Mouse (Mus musculus) 416B (cell line): ENCODE measurements at regions not wholly inside any gene's neighbourhood (a gene's known extent, or its start where the extent isn't known, plus 50 kb on each side); places are given as distances from the start of the nearest gene placed in this dataset.

Source experiments
- DNase-seq: peaks from one replicate; pipeline ENCODE4 v3.0.0; 2011; ENCODE audit warnings: low read depth

DNA sequence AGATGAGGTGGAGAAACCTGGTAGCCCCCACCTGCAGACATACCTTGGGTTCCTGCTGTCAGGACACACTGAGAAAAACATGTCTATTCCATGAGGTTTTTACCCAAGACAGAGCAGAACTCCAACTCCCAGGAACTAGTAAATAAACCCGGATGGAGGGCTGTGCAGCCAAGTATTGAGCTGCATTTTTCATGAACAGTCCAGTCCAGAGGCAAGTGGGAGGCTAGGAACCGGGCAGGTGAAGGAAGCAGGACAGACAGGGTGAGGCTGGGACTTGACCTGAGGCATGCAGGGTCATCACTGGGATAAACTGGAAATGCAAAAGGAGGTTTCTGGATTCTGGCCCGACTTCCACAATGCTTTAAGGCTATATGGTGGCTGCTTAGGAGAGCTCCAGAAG, 114.8 kb upstream of the Lrig1 start:
- no peak for DNase-seq

DNA sequence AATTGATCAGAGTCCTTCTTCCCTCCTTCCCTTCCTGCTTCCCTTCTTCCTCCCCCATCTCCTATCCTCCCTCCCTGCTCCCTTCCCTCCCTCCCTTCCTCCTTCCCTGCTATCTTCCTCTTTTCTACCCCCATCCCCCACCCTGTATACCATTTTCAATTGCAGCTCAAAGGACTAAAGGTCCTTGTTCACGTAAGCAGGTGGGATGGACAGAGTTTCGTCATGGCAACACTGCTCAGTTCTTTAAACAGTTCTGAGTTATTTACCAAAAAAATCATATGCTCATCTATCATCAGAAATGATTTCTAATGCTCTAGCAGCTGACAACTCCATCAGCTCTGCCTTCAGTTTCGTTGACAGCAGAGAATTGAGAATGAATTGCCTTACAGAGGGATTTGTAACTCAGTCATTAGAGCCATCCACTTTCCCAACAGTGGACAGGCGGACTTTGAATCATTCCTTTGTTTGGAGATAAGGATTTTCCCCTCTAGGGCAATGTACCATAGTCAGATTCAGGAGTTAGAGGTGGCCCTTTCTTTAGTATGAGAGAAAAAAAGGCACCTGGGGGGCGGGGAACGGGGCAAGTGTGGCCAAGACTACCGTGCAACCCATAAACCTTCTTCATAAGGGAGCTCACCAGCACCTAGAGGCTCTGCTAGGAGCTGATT, 113.7 kb upstream of the Lrig1 start:
- no peak for DNase-seq

DNA sequence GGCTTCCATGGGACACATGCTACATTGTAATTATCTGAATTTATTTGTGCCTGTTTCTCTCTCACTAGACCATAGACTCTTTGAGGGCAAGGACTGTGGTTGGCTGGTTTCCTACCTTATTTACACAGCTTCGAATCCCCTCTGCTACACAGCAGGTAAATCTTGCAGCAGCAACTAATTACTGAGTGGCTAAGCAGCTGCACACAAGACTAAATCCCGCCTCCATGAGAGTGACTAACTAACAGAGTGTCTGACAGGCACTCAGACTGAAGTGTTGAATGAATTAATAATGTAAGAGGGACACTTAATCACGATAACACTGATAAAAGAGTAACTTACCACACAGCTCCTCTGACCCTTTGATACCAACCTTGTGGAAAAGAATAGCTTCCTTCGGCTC, 111.9 kb upstream of the Lrig1 start:
- DNase-seq = no peak

DNA sequence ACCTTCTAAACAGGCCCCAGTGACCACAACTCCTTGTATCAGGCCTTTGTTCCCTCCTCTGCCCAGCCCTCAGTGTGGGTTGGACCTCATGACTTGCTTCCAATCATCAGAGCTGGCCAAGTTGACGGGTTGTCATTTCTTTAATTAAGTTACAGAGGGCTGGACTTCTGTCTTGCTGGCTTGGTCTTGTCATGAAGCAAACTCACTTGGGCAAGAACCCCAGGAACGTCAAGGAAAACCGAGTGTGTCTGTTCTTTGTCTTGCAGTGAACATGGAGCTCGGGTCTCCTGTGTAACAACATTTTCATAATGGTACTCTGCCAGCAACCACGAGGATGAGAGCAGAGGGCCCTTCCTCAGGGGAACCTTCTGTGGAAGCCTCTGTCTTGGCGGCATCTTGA, 107.3 kb upstream of the Lrig1 start:
- no peak for DNase-seq

DNA sequence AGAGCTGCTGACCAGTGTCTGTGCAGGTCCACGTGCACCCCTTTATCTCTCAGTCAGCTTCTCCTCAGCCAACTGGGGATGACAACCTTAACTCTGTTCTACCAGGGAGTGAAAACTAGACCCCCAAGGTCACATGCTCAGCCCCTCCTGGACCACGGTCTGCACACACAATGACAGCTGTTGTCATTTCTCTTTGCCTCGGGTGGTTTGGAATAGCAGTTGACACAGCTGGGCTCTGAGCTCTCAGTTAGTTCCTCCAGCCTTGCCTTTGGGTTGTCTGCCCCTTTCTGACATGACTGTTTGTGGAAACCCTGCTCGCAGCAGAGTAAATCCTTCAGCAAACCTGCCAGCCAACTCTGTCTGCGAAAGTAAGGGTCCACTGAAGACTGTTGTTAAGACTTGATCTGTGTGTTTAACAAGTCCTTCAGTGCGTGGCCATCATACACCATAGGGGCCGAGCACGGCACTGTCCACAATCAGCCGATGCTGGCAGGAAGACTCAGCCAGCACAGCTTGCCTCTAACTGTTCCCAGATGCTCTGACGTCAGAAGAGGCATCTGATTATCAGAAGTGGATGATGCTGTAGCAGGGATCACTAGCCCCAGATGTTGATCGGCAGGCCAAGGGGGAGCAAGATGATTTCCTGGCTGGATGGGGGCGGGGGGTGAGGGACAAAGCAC, 106.7 kb upstream of the Lrig1 start:
- DNase-seq = no peak

DNA sequence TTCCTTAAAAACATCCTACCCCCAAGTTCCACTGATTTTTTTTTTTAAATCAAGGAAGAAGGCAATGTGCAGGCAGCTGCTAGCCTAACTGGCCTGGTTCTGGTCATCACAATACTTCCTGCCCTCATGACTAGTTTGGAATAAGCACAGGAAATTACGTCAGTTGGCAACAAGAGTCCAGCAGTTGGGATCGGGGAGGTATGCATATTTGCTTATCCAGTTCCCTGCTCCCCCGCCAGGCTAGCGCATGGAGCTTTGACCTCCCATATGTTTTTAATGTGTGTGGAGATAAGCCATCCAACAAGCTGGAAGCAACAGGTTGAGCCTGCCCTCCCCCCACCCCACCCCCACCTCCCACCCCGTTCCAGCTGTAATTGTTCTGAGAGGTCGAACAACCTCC, 105.7 kb upstream of the Lrig1 start:
- DNase-seq = no peak

DNA sequence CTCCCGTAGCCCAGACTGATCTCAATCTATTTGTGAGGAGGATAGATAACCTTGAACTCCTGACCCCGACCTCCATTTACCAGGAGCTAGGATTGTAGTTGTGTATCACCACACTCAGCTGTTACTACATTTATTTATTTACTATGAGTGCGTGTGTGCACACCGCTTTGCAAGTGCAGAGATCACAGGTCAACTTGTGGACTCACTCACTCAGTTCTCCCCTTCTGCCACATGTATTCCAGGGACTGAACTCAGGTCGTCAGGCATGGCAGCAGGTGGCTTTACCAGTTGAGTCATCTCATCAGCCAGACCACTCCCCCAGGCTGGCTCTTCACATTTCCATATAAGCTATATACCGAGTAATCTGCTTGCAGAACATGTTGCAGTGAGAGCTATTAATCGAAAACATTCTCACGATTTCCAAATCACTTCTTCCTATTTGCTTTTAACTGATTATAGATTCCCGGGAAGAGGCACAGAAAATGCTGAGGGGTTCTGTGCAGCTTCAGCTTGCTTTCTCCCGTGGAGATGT, 104.4 kb upstream of the Lrig1 start:
- no peak for DNase-seq

DNA sequence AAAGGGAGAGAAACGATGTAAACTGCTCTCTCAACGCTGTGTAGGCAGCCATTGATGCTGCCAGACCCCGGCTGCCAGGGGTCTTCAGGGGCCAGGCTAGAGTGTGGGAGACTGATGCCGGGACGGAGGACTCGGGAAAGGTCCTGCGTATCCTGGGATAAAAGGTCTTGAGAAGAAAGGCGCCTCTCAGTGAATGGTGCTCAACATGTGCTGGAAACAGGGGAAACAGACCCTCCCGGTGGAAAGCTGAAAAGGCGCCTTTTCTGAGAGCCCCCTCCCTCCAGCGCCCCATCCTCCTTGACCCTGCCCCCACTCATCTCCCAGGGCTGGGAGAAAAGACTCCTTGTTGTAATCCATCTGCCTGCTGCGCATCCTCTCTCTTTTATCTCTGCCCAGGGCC, 101.1 kb upstream of the Lrig1 start:
- DNase-seq = no peak

DNA sequence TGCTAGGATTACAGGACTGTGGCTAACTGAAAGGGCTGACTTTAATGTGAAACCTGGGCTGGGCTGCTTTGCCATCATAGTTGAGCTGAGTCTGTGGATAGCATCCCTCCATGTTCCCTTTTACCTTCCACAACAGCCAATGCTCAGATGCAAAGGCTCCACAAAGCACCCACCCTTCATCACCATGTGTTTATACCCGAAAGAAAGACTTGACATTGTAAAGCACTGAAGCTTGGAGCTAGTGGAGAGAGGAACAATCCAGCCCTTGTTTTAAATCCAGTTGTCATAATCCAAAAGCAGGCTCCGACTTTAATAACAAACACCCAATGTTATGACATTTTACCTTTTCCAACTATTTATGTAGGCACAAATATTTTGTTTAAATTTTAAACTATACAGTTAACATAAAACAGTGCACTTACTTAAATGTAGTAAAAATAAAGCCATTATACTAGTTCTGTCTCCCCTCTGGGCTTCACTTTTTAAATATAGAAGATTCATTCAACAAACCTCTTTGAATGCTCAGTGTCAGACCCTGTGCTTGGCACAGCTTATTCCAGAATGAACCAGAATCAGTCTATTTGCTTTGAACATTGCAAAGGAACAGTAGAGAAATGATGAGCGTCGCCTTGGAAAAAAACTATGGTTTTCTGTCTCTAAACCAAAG, 98.7 kb upstream of the Lrig1 start:
- DNase-seq = no peak

DNA sequence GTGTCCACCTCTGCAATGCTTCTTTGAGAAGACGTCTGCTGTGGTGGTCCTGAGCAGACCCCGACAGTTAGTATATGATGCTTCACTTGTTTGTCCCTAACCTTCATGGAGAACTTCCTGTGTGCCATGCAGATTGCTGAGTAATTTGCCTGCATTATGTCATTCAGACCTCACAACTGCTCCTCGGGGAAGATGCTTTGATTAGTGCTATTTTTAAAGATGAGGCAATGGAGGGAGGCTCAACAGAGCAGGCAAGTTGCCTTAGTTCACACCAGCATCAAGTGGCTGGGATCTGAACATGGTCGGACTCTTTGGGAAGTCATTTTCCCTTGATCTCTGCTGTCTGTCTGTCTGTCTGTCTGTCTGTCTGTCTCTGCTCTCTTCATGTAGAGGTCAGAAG, 95.5 kb upstream of the Lrig1 start:
- DNase-seq = no peak

DNA sequence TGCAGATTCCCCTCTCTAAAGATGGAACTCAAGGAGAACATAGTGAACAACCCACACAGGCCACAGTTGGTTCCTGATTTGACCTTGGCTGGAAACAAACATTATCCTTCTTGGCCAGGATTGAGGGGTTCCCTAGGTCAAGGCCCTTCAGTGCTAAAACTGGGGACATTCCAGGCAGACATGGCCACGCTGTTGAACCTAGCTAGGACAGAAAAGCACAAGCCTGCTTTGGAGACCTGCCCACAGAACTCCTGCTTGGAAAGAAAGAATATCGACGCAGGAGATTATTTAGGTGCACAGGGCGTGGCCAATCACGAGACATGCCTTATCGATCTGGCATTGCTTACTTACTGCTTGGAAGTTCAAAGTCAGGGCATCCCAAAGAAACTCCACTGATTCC, 93.6 kb upstream of the Lrig1 start:
- DNase-seq = no peak

DNA sequence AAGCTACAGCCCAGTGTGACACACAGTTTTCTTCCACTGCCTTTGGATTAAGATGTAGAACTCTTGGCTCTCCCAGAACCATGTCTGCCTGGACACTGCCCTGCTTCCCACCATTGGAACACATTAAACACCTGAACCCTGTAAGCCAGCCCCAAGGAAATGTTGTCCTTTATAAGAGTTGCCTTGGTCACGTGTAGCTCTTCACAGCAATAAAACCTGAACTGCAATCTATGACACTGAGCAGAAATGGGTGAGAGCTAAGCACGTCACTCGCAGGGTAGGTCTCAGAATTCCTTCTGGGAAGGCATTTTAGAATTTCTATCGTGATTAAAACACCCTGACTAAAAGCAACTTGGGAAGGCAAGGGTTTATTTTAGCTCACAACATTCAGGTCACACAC, 92.4 kb upstream of the Lrig1 start:
- no peak for DNase-seq

DNA sequence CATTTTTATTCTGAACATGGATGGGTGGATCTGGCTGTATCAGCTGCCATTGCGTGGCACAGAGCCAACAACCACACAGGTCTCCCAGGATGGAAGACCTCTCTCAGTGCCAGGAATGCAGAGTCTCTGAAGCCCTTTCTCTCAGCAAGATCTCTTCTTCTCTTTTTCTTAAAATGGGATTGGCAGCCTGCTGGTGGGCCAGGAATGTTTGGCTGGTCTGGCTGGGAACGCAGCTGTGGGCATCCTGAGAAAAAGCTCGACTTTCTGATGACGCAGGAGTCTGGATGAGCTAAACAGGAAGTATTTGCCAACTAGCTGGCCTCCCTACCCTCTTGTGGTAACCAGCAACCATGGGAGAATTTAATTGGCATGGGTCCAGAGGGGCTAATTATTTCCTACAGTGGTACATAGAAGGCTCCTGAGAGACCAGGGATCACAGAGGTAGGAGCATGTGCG, 89.4 kb upstream of the Lrig1 start:
- peak; percentile 6 for DNase-seq

DNA sequence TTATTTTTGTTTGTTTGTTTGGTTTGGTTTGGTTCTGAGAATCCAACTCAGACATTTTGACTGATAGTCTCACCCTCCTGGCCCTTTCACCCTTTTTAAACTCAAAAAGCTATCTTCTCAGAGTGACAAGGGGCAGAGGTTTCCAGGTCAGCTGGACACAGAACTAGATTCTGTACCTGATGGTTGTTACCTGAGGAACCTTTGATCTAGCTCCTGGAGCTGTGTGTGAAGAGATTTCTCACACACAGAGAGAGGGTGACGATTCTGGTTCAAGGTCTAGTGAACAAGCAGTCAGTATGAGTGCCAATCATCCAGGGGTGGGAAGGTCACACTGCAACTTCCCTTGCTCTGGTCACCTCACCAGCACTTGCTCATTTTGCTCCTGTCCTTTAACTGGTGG, 83.5 kb upstream of the Lrig1 start:
- no peak for DNase-seq

DNA sequence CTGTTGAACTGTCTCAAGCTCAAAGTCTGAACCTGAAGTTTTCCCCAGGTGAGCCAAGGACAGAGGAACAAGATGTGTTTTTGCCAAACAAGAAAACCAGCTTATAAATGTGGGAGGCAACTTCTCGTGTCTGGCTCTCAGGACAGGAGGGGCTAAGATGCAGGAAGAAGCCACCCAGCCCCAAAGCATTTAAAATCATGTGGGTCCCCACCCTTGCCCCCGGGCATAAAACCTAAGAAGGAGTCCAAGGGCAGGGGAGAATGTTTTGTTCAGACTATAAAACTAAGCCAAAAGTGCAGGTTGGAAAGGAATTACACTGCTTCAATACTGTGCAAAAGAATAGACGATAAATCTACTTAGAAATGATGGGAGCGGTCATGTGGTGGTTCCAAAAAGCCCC, 80.7 kb upstream of the Lrig1 start:
- DNase-seq = no peak

DNA sequence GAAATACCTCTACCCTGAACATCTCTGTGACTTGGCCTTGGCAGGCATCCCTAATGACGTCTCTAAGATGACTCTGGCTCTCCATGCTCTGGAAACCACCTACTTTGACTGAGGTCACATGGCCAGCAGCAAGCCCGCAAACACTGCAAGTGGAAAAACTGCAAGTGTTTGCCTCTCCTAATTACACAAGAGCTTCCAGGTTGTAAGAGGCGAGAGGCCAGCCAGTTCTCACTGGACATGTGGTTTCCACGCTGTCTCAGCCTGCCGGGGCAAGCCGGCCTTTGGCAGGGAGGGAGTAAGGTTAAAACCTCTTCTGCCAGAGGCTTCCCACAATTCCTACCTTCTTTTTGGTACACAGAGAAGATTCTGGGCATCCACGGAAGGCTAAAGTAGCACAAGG, 79.9 kb upstream of the Lrig1 start:
- DNase-seq = no peak

DNA sequence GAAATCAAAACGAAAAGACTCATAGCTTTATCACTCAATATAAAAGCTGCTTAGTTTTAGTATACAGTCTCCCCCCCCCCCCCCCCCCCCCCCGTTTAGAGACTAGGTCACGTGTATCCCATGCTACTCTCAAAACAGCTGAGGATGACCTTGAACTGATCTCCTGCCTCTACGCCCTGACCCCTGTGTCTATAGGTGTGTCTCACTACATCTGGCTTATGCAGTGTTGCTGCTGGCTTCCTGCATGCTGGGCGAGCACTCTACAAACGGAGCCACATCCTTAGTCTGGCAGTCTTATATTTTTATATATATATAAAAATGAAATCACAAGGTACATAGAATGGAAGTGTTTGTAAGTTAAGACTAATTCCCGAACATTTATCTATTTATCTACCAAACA, 79.3 kb upstream of the Lrig1 start:
- DNase-seq = no peak

DNA sequence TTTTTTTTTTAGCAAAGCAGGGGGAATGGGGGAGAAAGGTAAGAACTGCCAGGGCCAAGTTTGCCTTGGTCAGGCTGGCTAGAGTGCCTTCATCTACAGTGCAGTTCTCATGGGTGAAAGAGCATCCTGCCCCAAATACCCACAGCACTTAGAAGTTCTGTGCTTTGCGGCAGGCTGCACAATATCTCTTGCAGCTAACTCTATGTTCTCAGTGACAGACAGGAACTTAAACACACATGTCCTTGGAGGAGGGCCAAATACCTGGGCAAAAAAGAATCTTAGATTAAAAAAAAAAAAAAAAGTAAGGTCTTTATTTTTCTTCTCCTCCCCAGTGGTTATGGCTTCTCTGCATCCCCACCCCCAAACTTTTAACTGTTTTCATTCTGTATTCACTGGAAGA, 78.8 kb upstream of the Lrig1 start:
- no peak for DNase-seq

DNA sequence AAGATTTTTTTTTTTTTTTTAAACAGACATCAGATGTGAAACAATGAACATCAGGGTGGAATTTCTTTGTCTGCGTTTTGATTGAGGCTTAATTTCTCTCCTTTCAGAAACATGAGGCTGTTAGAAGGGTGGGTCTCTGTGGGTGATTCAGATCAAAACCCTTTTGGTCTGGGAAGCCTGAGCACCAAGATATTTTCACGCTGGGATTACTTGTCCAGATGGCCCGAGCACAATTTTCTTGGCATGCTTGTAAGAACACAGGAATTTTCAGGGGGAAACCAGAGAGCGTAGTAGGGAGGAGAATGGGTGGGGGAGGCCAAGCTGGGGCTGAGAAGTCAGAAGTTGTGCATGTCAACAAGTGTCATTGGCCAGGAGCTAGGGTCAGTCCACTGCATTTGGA, 76.6 kb upstream of the Lrig1 start:
- no peak for DNase-seq

DNA sequence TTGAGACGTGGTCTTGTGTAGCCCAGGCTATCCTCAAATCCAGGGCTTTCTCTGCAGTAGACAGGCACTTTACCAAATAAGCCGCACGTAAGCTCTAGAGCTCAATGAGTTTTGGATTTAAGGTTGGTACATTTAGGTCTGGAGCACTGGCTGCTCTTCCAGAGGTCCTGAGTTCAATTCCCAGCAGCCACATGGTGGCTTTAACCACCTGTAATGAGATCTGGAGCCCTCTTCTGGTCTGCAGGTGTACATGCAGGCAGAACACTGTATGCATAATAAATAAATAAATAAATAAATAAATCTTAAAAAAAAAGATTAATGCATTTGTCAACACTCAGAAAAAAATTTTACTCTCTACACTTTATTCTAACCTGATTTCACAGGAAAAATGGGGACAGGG, 74.9 kb upstream of the Lrig1 start:
- no peak for DNase-seq

DNA sequence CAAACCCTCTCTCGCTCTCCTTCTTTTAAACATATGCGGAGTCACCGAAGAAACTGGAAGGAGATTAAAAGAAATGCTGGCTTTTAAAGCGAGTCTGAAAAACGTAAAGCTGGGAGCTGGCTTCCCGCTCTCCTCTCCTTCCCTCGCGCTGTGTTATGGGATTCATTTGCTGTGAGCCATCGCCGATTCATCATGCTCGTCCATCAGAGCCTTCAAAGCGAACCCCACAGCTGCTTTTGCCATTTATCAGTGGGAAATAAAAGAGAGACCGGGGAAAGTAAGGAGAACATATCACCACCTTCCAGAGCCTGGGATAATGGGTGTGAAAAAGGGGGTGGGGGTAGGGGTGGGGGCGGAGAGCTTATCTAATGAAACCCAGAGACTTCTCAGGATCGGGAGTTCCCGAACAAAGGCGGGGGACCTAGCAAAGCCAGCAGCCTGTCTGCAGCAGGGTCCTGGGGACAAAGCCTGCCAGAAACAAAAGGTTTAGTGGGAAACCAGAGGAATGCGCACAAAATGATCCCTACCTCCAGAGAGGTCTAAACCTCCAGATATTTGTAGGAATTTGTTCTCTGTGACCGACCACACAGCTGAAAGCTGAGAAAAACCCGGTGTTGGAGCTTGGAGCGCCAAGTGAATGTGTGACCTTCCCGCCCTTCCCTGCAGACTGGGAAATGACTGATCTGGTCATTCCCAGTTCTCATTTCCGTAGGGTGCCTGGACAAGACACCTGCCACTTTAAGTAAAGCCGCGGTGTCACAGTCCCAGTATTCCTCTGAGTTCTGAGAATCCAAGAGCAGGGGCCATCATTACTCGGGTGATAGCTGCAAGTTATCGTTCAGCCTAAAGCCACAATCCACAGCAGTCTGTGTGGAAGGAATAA, 73.9 kb upstream of the Lrig1 start:
- DNase-seq = no peak

DNA sequence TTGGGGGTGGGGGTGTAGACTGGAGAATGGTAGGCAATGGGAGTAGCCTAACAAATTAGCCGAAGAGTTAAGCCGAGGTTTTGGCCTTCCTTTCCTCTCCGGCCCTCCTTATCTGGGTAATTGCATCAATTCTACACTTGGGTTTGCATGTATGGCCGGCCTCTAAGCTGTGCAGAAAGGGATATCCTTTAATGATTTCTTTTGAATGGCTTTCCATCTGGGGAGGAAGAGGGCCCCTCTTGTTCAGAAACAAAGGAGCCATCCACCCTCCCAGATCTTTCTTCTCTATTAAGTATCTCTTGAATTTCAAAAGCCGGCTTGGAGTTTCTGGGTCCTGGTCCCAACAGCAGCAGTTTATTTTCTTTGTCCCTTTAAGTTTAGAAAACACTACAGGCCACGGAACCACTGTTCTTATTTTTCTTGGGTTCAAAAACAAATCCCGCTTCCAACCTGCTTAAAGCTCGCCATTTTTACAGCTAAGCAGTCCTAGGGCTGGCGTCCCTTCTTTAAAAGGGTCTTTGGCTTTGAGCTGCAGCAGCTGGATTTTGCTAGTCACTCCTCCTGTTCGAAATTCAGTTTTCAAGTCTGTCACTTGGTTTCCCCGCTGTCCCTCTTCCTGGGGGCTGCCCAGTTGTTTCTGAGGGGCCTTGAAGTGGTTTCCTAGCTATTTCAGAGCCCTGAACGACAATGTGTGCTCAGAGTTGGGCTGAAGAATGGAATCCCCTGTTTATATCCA, 73.1 kb upstream of the Lrig1 start:
- DNase-seq = no peak
